Mouse (Mus musculus) lung, embryonic 14.5 days (tissue): Measurements from ENCODE around the gene Arhgap21. TPM values are rescaled to one million over a fixed set of nuclear protein-coding genes. Genes with fewer than 3 reads are reported as not detected.

Experiments used
- ATAC-seq: fragments of 200-750 bp; cut with Nextera tagmentation; 2 replicates; pipeline ENCODE4 v1.8.0; 2017; ENCODE audit warnings: mild to moderate bottlenecking, moderate TSS enrichment, moderate library complexity; ENCODE audit not compliant: insufficient read depth
- DNase-seq: peaks from one replicate; pipeline ENCODE4 v3.0.0-alpha.2; 2015
- H3K27ac ChIP-seq: fragments of 300-500 bp; sonication (generic); 2 replicates; pipeline ENCODE4 v1.5.1; 2014; ENCODE audit warnings: low read depth, mild to moderate bottlenecking, moderate library complexity
- H3K27me3 ChIP-seq: fragments of 300-500 bp; sonication (generic); 2 replicates; pipeline ENCODE4 v1.6.1; 2014; ENCODE audit warnings: low read length, control low read depth; ENCODE audit not compliant: insufficient read depth
- H3K36me3 ChIP-seq: fragments of 300-500 bp; sonication (generic); 2 replicates; pipeline ENCODE4 v1.6.1; 2014; ENCODE audit warnings: control low read depth; ENCODE audit not compliant: insufficient read depth
- H3K4me1 ChIP-seq: fragments of 300-500 bp; sonication (generic); 2 replicates; pipeline ENCODE4 v1.6.1; 2014; ENCODE audit warnings: antibody characterized with exemption, control low read depth; ENCODE audit not compliant: insufficient read depth
- H3K4me2 ChIP-seq: fragments of 300-500 bp; sonication (generic); 2 replicates; pipeline ENCODE4 v1.6.1; 2014; ENCODE audit warnings: mild to moderate bottlenecking
- H3K4me3 ChIP-seq: fragments of 300-500 bp; sonication (generic); 2 replicates; pipeline ENCODE4 v1.5.1; 2014; ENCODE audit warnings: low read depth, low read length
- H3K9ac ChIP-seq: fragments of 300-500 bp; sonication (generic); 2 replicates; pipeline ENCODE4 v1.6.1; 2014
- H3K9me3 ChIP-seq: fragments of 300-500 bp; sonication (generic); 2 replicates; pipeline ENCODE4 v1.6.1; 2016; ENCODE audit warnings: low read depth, low read length, control low read depth
- CTCF ChIP-seq: IDR thresholded peaks from 2 replicates; pipeline ENCODE4 v1.5.1; 2016; ENCODE audit warnings: antibody characterized with exemption, low read depth
- WGBS: fragments of 180-500 bp; shearing (Covaris S2); extraction: QIAGEN DNeasy Blood & Tissue Kit; methylation state at CpG from one replicate; pipeline ENCODE4 v1.1.7; 2014; 5-methylcytosine and 5-hydroxymethylcytosine counted together
- polyA plus RNA-seq: library from polyadenylated mRNA; unstranded; fragments of >200 nt; fragmentation: Nextera tagmentation; extraction: Ambion mirVana; gene quantifications from 2 replicates; pipeline ENCODE4 v1.2.1, GENCODE M21; 2014

Arhgap21 gene
- polyA plus RNA-seq, 1 experiment from 2014 or later: 22.1 TPM

DNA sequence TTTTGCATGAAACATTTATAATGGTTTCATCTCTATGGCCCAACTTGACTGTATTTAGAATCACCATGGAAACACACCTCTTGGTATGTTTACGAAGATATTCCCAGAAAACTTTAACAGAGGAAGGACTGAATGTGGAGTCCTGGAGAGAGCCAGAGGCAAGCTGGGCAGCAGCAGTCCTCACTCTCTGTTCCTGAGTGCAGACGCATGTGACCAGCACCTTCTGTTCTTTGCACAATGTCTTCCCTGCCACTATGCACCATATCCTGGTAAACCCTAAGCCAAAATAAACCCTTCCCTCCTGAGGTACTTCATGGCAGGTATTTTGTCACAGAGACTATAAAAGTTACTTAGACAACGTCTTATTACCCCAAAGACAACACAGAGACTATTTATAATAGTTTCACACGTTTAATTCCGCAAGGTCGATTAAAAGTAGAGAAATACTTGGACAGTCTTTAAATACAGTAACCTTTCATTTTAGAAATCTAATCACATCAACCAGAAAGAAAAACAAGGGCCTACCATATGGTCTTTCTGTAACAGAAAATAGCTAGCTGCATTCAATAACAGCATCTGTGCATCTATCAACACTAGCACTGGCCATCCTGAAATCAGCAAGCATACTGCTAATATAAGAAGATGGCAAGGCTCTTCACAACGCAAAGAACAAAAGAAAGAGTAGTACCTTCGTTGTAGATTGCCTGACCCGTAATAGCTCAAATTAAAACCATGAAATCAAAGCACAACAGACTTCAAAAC is 8.6 kb downstream of the Arhgap21 start:
- WGBS: 68% methylated on average over 9 of the region's 9 CpGs

DNA sequence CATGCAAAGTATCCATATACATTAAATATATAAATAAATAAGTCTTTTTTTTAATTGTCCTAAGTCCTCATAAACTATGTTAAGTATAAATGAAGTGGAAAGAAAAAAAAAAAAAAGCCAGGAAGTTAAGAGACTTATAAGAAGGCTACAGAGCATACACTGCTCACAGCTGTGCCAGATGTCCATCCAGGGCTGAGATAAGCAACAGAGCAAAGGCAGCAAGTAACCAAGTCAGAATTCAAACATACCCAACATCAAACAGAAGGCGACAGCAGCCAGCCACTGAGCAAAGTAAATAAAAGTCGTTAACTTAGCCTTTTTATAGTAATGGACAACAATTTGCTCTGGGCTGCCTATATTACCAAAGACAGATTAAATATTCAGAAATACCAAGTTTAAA is 9.6 kb downstream of the Arhgap21 start:
- Histone ChIP-seq H3K4me3 (no peak overlapping the region), H3K4me1 (peaks cover 20% of the 10 kb centered on the region), H3K9ac (no peak overlapping the region), H3K36me3 (no peaks in the 10 kb centered on the region), H3K27ac (no peak overlapping the region), H3K27me3 (no peaks in the 10 kb centered on the region), H3K4me2 (no peak overlapping the region), H3K9me3 (no peaks in the 10 kb centered on the region)
- DNase-seq (no peak), ATAC-seq (peak; percentile 61)
- no peak for TF ChIP-seq CTCF
- 14% methylated on average over 2 of the region's 2 CpGs for WGBS

More for the DNA sequence above, 8.6 kb downstream of the Arhgap21 start:
- H3K36me3 ChIP-seq: no peaks in the 10 kb centered on the region
- no peak for DNase-seq
- no peak overlapping the region for H3K4me3 ChIP-seq
- no peaks in the 10 kb centered on the region for H3K9me3 ChIP-seq
- no peak for ATAC-seq
- no peak for TF ChIP-seq CTCF
- no peak overlapping the region for H3K27ac ChIP-seq
- H3K4me1 ChIP-seq: peaks cover 20% of the 10 kb centered on the region
- H3K4me2 ChIP-seq: no peak overlapping the region
- H3K9ac ChIP-seq: no peak overlapping the region
- no peaks in the 10 kb centered on the region for H3K27me3 ChIP-seq

- H3K9ac ChIP-seq: no peak overlapping the region
- H3K9me3 ChIP-seq: no peaks in the 10 kb centered on the region
- H3K27ac ChIP-seq: no peak overlapping the region
- H3K4me3 ChIP-seq: no peak overlapping the region
- H3K36me3 ChIP-seq: no peaks in the 10 kb centered on the region
- no peaks in the 10 kb centered on the region for H3K27me3 ChIP-seq
- WGBS: 82% methylated on average over 1 of the region's 1 CpGs
- DNase-seq (no peak), ATAC-seq (no peak)
- peaks cover 20% of the 10 kb centered on the region for H3K4me1 ChIP-seq
- H3K4me2 ChIP-seq: no peak overlapping the region
- 0 out of 2 replicates have a peak, but pooled peaks have one; percentile 5 for TF ChIP-seq CTCF
Measured at GRCm38 (mm10) chr2:20957995-20958394, 10.7 kb downstream of the Arhgap21 start.

DNA sequence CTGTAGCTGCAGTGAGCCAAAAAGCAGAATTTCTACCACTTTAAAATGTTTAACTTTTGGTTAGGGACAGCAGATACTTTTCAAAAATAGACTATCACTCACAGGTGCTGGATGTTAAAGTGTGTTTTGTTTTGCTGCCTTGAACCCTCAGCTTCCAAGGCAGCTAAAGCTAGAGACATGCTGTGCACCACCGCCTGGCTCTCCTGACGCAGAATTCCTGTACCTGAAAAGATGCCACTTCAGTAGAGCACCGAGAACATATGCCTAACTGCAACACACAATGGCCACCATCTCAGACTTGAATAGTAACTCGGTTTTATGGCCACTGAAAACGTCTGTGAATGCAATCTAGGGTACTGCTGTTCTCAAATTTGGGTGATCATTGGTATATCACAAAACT is 12.0 kb downstream of the Arhgap21 start:
- Histone ChIP-seq H3K9me3 (no peaks in the 10 kb centered on the region), H3K4me1 (peaks cover 12% of the 10 kb centered on the region), H3K36me3 (no peaks in the 10 kb centered on the region), H3K27me3 (no peaks in the 10 kb centered on the region), H3K4me3 (no peak overlapping the region), H3K9ac (no peak overlapping the region), H3K4me2 (no peak overlapping the region), H3K27ac (no peak overlapping the region)
- 68% methylated on average over 5 of the region's 5 CpGs for WGBS
- ATAC-seq (no peak), DNase-seq (no peak)
- TF ChIP-seq CTCF: no peak

GRCm38 (mm10) chr2:20955996-20956395 is 12.7 kb downstream of the Arhgap21 start:
- Histone ChIP-seq H3K4me2 (no peak overlapping the region), H3K27me3 (no peaks in the 10 kb centered on the region), H3K4me1 (peaks cover 8% of the 10 kb centered on the region; the same call in 1 of the 2 replicates), H3K36me3 (no peaks in the 10 kb centered on the region), H3K9ac (no peak overlapping the region), H3K27ac (no peak overlapping the region), H3K4me3 (no peak overlapping the region), H3K9me3 (no peaks in the 10 kb centered on the region)
- no peak for TF ChIP-seq CTCF
- WGBS: 42% methylated on average over 6 of the region's 6 CpGs
- no peak for ATAC-seq
- DNase-seq: no peak

- Histone ChIP-seq H3K4me1 (peaks cover 5% of the 10 kb centered on the region; the same call in 1 of the 2 replicates), H3K4me2 (no peak overlapping the region), H3K9ac (no peak overlapping the region), H3K27me3 (no peaks in the 10 kb centered on the region), H3K27ac (no peak overlapping the region), H3K9me3 (no peaks in the 10 kb centered on the region), H3K4me3 (no peak overlapping the region), H3K36me3 (no peaks in the 10 kb centered on the region)
- no peak for TF ChIP-seq CTCF
- WGBS: 55% methylated on average over 8 of the region's 8 CpGs
- no peak for ATAC-seq
- no peak for DNase-seq
Measured at GRCm38 (mm10) chr2:20955376-20955775, 13.3 kb downstream of the Arhgap21 start.

DNA sequence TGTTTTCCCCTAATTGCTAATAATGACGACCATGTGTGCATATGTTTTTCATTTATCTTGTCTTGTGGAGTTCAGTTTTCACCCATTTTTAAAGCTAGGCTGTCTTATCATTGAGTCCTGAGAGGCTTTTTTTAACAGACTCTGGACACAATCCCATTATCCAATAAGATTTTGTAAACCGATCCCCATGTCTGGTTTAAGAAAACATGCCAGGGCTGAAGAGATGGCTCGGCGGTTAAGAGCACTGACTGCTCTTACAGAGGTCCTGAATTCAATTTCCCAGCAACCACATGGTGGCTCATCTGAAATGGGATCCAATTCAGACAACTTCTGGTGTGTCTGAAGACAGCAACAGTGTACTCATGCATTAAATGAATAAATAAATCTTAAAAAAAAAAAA is 16.0 kb downstream of the Arhgap21 start:
- ATAC-seq: no peak
- H3K4me1 ChIP-seq: peaks cover 5% of the 10 kb centered on the region; the same call in 1 of the 2 replicates
- H3K4me3 ChIP-seq: no peak overlapping the region
- H3K36me3 ChIP-seq: no peaks in the 10 kb centered on the region
- no peaks in the 10 kb centered on the region for H3K9me3 ChIP-seq
- H3K4me2 ChIP-seq: no peak overlapping the region
- H3K9ac ChIP-seq: no peak overlapping the region
- H3K27me3 ChIP-seq: no peaks in the 10 kb centered on the region
- no peak for TF ChIP-seq CTCF
- WGBS: 43% methylated on average over 4 of the region's 4 CpGs
- DNase-seq: no peak
- no peak overlapping the region for H3K27ac ChIP-seq
